Mouse (Mus musculus): Measurements from ENCODE around the gene Fgfr2.

Gene Fgfr2

DNA sequence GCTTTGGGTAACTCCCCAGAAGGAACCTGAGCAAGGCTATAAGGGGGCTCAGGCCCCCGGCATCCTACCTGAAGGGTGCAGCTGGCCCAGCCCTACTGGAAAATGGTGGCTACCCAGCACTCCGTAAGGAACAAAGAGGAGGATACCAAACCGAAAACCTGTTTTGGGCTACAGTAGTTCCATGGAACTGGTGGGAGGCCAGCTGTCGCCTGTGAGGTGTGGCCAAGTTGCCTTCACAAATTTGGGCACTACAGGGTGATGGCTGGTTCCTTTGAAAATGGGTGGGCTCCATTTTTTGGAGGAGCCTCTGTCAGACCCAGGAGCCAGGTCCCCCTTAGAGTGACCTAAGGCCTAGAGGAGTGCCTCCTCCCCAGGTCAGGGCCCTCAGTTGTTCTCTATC is 407.9 kb downstream of the Fgfr2 start:
- no peak for DNase-seq (ENCODE audit: low spot score)

DNA sequence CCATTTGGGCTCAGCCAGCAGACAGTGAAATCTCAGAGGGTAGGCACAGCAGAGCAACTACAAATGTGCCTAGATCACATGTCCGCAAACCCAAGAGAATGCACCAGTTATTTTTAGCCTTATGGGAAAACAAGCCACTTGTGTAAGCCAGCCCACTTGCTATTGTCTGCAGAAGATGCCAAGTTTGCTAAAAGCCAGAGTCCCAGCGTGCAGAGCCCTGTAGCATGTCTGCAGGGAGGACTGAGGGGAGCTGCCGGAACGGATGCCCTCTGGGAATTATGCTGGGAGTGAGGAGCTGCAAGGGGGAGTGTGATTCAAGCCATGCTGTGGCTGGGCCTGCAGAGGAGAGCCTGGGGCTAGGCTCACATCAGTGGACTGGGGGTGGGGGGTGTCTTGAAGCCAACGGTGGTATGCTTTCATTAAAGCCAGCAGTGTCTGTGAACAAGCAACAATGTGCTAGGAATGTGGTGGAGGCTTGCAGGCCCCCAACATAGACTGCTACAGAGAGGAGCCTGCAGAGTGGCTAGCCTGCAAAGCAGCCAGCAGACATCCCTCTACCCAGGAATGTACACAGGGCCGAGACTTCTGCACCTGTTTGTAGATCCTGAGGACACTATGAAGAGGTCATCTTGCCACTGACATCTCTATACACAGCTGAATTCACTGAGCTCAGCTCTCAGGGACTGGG is 408.8 kb downstream of the Fgfr2 start:
- DNase-seq (ENCODE audit: low spot score), result no peak

DNA sequence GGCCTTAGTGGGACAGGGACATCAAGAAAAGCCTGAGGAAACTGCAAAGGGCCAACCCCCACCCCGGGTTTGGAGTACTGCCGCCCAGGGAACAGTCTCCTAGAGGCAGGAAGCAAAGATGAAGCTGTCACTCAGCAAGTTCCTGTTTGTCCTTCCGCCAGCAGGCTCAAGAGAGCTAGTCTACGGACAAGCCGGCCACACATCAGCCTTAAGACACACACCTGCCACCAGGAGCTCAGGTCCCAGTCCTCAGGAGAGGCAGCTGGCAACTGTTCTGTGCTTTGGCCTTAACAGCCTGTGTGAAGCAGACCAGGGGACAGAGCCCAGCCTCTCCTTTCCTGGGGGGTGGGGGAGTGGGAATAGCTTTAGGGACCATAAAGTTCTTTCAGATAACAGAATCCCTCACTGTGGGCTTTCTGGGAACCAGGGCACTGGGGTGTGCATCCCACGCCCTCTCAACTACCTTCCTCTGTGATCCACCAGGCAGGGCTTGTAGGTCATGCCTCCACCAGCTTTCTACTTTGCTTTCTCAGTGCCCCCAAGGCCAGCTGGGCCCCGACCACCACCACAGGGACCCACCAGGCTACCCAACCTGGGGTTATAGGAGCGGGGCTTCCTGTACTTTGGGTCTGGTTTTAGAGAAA is 409.5 kb downstream of the Fgfr2 start:
- DNase-seq (ENCODE audit: low spot score), result no peak

DNA sequence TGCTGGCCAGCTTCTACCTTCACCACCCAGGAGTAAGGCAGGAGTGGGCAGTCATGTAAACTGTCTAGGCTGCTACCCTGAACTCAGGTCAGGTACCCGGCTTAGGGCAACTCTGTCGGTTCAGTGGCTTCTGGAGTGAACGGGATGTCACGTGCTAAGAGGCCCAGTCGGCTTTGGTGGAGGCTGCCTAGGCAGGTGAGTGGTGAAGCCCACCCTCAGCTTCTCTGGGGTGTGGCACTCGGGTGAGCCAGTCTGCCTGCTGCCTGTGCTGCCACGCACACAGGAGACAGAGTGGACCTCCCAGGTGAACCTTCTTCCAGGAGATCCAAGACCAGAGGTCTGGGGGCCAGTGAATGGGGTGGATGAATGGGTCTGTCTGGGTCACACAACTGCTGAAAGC is 410.2 kb downstream of the Fgfr2 start:
- DNase-seq (ENCODE audit: low spot score), result no peak

DNA sequence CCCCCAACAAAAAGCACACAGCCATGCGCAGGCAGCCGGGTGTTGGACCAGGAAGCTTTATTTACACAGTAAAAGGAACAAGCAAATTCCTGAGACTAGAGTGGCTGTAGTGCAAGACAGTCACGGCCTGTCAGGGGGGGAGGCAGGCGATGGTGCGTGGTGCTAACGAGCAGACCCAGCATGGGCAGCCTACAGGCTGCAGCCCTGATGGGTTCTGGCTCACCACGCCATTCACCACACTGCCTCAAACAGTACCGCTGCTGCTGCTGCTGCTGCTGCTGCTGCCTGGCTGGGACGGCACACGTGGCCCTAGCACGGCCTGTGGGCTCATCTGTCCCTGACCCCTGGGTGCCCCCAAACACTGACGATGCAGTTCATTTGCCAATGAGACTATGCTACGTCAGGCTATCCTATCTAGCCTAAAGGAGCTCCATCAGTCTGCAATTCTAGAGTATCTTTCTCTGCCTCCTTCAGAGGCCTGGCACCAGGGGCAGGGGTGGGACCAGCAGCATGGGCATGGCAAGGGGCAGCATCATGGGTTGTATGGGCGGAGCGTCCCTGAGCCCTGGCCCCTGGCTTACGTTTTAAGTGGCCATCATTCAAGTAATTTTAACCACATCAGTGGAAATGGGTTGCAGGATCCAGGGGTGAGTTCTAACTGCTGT is 411.0 kb downstream of the Fgfr2 start:
- DNase-seq (ENCODE audit: low spot score), result no peak

DNA sequence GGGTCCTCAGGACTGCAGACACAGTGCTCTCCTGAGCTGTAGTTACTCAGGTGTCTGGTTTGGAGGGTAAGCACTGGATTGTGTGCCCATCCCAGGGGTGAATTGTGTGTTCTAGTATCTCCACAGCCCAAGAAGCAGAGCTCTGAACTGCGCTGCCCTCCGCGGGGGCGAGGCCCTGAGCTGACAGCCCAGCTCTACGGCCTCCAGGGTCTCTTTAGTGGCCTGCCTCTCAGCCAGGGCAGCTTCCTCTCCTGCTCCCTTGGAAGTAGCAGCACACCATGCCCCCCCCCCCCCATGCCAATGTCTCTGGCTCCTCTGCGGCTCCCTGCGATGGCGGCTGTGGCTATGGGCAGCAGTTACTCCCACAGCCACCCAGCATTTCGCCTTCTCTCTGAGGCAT is 411.6 kb downstream of the Fgfr2 start:
- DNase-seq (ENCODE audit: low spot score), result no peak

DNA sequence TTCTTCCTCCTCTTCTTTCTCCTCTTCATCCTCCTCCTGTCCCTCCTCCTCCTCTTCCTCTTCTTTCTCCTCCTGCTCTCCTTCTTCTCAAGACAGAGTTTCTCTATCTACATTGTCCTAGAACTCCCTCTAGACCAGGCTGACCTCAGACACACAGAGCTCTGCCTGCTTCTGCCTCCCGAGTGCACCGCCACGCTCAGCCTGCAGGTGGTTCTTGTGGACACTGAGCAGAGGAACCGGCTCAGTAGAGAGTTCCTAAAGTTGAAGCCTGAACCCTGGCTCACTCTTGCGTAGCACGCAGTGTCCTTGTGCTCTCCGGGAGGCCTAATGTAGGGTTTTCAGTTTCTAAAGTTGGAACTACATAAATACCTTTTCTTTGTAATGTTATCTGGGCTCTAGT is 418.0 kb downstream of the Fgfr2 start:
- DNase-seq (ENCODE audit: low spot score), result peak; percentile 18

DNA sequence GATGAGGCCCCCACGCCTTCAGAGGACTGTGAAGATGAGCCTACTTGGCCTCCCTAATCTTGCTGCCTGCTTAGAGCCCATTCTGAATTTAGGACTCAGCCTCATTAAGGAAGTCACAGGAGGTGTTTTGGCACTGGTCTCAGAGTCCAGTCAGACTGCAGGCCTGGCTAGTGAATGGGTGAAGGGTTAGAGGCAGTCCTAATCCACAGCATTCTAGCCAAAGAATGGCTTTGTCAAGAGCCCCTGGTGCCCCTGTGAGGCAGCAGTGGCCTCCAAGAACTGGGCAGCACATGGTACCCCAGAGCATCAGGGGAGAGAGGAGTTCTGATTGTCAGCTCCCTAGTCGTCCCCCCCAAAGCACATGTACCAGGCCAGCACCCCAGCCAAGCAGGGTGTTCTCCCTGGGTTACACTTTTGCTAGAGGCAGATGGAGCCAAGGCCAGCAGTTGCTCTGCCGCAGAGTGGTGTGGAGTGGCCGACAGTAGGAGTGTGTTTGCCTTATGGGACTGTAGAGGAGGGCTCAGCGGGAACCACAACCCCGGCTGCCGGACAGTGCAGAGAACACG is 418.8 kb downstream of the Fgfr2 start:
- DNase-seq (ENCODE audit: low spot score), result no peak

DNA sequence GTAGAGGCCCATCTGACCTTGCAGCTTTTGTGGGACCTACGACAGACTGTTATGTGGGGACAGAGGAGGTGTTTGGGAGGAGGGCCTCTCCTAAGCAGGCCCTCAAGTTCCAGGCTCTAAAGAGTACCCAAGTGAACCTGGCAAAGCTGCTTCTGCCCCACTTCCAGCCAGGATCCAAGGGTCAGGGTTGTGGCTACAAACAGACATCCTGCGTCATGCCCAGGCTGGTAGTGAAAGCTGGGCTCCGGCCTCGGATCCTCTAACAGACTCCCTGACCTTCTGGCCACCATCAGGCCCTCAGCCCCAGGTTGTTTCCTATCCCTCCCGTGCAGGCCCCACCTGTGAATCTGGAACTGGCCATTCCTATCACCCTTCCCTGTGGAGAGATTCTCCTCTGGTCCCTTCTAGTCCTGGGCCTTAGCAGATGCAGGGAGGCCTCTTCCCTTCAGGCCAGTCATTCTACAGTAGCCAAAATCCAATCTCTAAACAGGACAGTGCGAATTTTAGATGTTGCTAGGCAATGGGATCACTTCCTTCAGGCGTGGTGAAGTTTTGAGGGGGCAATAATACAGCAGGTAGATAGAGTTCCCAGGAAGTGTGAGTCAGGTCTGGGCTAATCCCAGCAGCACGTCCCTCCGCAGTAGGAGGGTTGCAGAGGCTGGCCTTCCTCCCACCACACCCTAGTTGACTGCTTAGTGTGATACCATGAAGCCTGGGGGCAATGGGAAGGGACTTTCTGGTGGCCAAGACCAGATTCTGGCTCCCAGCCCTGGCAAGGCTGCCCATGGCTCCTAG is 419.4 kb downstream of the Fgfr2 start:
- no peak for DNase-seq (ENCODE audit: low spot score)

DNA sequence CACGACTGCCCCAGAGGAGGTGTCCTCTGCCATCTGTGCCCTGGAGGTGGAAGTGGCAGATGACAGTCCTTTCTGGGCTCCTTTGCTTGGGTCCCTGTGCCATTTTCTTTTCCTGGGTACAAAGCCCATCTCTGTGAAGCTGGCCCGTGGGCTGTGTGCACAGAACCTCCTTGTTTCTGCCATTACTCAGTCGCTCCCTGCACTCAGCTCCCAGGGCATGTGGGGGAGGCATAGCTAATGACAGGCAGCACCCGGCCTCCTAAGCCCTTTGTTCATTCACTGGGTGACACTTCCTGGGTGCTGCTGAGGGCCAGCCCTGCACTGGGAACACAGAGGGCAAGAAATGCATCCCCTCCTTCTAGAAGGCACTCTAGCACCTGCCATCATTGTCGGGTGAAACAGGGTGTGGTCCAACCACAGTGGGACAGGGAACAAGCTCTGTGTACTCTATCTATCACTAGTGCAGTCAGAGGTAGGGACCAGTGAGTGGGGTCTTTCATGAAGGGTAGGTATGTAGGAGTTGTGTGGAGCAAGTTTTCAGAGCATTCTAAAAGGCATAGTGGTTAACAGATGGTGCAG is 420.6 kb downstream of the Fgfr2 start:
- DNase-seq (ENCODE audit: low spot score), result no peak

DNA sequence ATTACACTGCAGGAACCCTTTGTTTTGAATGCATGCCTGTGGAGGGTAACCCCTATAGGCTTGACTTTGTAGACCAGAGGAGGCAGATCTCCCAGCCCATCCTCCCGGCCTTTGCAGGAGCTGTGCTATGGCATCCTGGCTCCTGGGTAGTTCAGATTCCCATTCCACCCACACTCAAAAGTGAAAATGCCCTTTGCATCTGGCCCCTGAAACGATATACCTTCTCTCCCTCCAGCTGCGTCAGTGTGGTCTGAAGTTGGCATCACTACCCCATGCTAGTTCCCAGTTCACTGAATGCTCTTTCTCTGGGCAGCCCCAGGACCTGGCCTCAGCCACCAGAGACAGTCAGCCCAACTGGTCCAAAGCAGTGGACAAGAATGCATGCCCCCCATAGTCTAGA is 421.1 kb downstream of the Fgfr2 start:
- no peak for DNase-seq (ENCODE audit: low spot score)

DNA sequence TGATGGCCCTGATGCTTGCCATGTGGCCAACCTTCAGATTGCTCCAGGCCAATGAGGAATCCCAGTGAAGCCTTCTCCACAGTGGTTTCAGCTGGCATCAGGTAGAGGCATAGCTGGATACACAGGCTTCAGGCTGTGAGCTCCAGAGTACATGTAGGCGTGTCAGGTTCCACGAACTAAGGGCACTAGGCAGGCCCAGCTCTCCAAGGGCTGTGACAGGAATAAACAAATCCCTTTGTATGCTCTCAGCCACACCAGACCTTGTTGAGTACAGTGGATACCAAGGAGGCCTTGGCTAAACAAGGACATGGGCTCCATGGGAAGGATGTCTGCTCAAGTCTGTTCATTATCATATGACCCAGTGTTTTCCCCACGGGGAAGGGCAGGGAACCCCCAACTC is 421.7 kb downstream of the Fgfr2 start:
- DNase-seq (ENCODE audit: low spot score), result no peak

DNA sequence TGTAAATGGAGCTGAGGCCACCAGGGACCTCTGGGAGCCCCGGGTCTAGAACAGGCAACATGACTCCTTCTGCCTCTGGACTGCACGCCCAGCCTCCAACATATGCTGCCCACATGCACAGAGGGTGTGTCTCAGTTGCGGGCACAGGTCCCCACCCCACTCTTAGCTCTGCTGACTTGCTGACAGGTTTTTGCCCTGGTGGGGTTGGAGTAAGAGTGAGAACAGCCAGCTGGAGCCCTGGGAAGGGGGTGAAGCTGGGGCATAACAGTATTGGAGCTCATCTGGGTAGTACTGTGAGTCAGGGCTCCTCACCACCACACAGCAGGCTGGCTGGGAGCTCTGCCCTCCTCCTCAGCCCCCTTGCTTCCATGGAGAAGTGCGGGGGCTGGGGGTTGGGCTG is 423.0 kb downstream of the Fgfr2 start:
- no peak for DNase-seq (ENCODE audit: low spot score)

DNA sequence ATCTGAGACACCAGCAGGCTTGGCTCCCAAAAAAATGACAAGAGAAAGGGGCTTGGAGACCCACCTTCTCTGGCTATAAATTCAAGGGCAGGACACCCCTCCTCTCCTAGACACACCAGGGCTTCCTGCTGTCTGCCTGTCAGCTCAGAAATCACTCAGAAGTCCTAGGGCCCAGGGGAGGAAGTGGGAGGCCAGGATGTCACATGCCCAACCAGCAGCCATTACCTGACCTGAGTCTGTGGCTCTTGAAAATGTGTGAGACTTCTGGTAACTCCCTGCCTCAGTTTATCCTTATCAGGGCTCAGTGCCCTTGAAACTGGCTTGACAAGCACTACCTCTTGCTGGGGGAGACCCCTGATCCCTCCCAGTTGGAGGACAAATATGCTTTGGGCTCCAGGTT is 423.5 kb downstream of the Fgfr2 start:
- peak; percentile 33 for DNase-seq (ENCODE audit: low spot score)

DNA sequence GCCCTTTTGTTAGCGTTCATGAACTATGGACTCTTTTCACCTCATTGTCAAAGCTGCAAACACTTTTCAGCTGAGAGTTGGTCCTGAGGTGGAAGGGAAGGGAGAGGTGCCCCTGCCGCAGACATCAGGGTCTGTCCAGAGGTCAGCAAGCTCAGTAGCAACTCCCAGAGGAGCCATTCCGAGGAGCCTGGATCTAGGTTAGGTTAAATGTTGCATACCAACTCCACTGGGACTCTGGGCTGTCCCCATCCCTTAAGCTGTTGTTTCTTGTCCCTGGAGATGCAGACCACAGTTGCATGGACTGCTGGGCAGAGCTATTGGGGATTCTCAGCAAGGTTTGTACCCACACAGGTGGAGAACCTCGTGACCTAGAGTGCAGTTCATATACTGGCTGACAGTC is 424.0 kb downstream of the Fgfr2 start:
- DNase-seq (ENCODE audit: low spot score), result no peak

DNA sequence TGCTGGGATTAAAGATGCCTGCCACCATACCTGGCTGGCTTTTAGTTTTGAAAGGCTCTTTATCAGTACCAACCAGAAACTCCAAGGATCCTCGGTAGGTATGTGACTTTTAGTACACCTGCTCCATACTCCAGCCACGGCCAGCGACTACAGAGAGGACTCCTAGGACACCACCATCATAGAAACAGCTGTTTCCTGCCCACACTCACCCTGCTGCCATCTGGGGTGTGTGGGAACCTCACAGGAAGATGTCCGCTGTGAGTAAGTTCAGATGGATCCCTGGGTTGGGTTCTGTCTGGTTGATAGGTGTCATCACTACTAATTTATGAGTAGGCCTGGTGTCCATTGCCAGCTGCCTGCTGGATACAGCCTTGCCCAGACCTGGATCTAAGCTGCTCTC is 424.4 kb downstream of the Fgfr2 start:
- no peak for DNase-seq (ENCODE audit: low spot score)

DNA sequence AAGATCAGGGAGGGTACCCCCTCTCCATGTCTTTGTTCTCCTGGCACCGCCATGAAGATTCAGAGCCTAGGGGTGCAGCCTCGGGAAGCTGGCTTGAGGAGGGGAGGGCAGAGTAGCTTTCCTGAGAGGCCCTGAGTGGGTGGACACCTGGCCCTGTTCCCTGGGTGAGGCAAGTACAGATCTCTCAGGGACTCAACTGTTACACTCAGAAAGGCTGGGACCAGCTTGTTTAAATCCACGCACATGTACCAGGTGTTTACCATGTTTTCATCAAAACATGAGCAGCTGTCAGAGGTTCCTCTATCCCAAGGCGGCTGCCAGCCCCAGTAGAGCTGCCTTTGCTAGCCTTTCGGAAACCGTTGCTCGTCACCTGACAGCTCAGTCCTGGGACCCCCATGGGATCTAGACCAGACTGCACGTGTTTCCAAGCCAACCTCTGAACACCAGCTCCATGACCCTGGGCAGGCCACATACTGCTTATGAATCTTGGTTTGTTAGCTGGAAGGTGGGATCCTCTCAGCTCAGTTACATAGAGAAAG is 425.8 kb downstream of the Fgfr2 start:
- DNase-seq (ENCODE audit: low spot score), result no peak

DNA sequence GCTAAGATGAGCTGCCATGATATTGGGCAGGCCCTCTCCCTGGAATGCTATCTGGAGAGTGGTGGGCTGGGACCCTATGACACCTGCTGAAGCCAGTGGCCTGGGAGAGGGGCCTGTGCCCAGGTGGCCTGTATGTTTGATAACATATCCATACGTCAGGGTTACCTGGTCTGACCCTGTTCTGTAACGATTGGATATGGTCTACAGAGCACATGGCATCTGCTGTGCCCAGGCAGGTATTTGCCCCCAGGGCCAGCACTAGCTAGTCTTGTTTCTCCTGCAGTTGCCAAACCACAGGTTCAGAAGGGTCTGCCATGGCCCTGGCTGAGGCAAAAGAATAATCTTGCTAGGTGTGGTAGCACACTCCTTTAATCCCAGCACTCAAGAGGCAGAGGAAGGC is 429.6 kb downstream of the Fgfr2 start:
- DNase-seq (ENCODE audit: low spot score), result no peak

DNA sequence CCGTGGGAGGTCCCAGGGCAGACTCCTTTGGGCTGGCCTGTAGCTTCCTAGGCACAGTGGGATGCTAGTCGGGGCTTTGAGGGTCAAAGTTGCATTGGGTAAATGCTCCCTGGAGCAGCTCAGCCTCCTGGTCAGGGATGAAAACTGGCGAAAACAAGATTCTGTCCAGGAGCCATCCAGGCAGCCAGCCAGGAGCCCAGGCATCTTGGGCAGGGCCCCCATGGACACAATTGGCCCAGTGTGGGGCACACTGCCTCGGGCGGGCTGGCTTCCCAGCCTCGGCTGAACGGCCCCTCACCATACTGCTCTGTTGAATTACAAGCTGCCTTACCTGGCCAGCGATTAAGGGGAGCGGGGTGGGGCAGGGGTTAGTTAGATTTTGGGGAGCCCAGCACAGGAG is 430.4 kb downstream of the Fgfr2 start:
- DNase-seq (ENCODE audit: low spot score), result no peak

DNA sequence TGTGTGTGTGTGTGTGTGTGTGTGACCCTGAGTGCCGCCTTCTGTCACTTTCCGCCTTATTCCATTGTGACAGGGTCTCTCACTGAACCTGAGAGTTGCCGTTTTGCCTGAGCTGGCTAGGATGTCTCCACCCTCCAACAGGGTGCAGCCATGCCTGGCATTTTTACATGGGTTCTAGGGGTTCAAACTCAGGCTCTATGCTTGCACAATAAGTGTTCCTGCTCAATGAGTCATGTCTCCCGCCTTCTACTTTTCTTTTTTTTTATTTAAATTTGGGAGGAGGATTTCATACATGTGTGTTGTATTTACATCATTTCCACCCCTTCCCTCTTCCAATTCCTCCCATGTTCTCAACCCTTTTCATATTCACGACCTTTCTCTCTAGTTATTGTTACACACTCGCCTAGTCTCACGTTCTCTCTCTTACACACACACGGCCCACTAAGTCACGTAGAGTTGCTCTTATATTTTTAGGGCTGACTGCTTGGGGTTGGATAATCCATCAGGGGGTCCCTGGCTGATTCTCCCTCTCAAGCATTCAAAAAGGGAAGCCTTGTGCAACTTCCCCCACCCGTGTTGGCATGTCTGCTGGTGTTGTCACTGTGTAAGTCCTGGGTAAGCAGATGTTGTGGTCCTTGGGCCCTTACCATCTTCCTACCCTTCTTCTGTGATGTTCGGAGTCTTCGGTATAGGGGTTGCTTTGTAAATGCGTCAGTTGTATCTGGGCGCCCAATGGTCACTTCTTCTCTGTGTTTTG is 432.3 kb downstream of the Fgfr2 start:
- no peak for DNase-seq (ENCODE audit: low spot score)

DNA sequence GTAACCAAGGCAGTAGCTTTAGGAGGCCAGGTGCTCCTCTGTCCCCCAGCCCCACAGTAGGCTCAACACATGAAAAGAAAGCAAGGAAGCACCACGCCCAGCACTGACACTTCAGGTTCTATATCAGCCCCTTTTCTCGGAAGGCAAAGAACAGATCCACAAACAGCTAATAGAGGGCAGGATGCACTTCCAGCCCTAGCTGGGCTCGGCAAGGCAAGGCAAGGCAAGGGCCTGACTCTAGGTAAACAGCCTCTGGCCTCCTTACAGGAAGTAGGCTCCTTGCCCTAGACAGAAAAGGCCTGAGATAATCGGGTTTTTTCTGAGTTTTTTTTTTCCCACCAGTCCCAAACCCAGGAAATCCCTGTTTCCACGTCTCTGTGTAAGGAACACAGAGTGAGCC is 433.4 kb downstream of the Fgfr2 start:
- DNase-seq (ENCODE audit: low spot score), result no peak

Data from T-cell, adult 2 months (primary cell).